Mouse (Mus musculus) myocyte (in vitro differentiated cells): ENCODE data around the gene Ulk4. TPM values are rescaled to one million over a fixed set of nuclear protein-coding genes. Genes with fewer than 3 reads are reported as not detected.

Source experiments
- H3K27me3 ChIP-seq: one replicate; pipeline ENCODE4 v1.6.1; 2011; ENCODE audit not compliant: control insufficient read depth, insufficient read depth, insufficient read length
- H3K36me3 ChIP-seq: one replicate; pipeline ENCODE4 v1.6.1; 2011; ENCODE audit not compliant: control insufficient read depth, insufficient read depth
- H3K4me2 ChIP-seq: one replicate; pipeline ENCODE4 v1.6.1; 2011; ENCODE audit warnings: low read depth, control low read depth
- H3K4me3 ChIP-seq: one replicate; pipeline ENCODE4 v1.5.1; 2011; ENCODE audit warnings: mild to moderate bottlenecking, control low read depth, moderate library complexity
- H3K79me2 ChIP-seq: one replicate; pipeline ENCODE4 v1.6.1; 2011; ENCODE audit not compliant: control insufficient read depth, insufficient read depth
- H3ac ChIP-seq: one replicate; pipeline ENCODE4 v1.6.1; 2011; ENCODE audit not compliant: control insufficient read depth, insufficient read length
- CEBPB ChIP-seq: IDR thresholded peaks from 2 replicates; pipeline ENCODE4 v1.6.1; 2011; ENCODE audit warnings: mild to moderate bottlenecking, moderate library complexity; ENCODE audit not compliant: poor library complexity, insufficient read depth, severe bottlenecking
- E2F4 ChIP-seq: IDR thresholded peaks from one replicate; pipeline ENCODE4 v1.6.1; 2011; ENCODE audit warnings: mild to moderate bottlenecking, control low read depth, moderate library complexity; ENCODE audit not compliant: insufficient read depth
- MAX ChIP-seq: IDR thresholded peaks from one replicate; pipeline ENCODE4 v1.6.1; 2011; ENCODE audit warnings: low read depth, mild to moderate bottlenecking, control low read depth
- MYOD1 ChIP-seq, 3 experiments: IDR thresholded peaks; one replicate each; pipeline ENCODE4 v1.6.1; 2011; ENCODE audit warnings: control low read depth in 2 of 3, low read depth in 2 of 3, mild to moderate bottlenecking in 2 of 3, moderate library complexity in 1 of 3; ENCODE audit not compliant: insufficient read length in 2 of 3, control insufficient read depth in 1 of 3
- MYOG ChIP-seq, 3 experiments: IDR thresholded peaks; one replicate each; pipeline ENCODE4 v1.6.1; 2011; ENCODE audit warnings: control low read depth in 2 of 3, low read depth in 2 of 3, mild to moderate bottlenecking in 2 of 3; ENCODE audit not compliant: insufficient read length in 2 of 3, control insufficient read depth in 1 of 3, insufficient read depth in 1 of 3
- POLR2A ChIP-seq: IDR thresholded peaks from one replicate; pipeline ENCODE4 v1.6.1; 2011; ENCODE audit warnings: low read depth, mild to moderate bottlenecking, control low read depth, moderate library complexity; ENCODE audit not compliant: insufficient read length
- POLR2AphosphoS2 ChIP-seq: IDR thresholded peaks from one replicate; pipeline ENCODE4 v1.6.1; 2011; ENCODE audit warnings: low read depth, control low read depth; ENCODE audit not compliant: insufficient read length
- REST ChIP-seq: IDR thresholded peaks from one replicate; pipeline ENCODE4 v1.6.1; 2011; ENCODE audit warnings: mild to moderate bottlenecking, control low read depth, moderate library complexity; ENCODE audit not compliant: insufficient read depth, insufficient read length
- SRF ChIP-seq: IDR thresholded peaks from one replicate; pipeline ENCODE4 v1.6.1; 2011; ENCODE audit warnings: low read depth; ENCODE audit not compliant: control insufficient read depth, insufficient read length
- TCF12 ChIP-seq: IDR thresholded peaks from one replicate; pipeline ENCODE4 v1.6.1; 2011; ENCODE audit warnings: mild to moderate bottlenecking, control low read depth; ENCODE audit not compliant: poor library complexity, insufficient read depth, severe bottlenecking
- TCF3 ChIP-seq: IDR thresholded peaks from one replicate; pipeline ENCODE4 v1.6.1; 2011; ENCODE audit warnings: low read depth, control low read depth; ENCODE audit not compliant: insufficient read length
- USF1 ChIP-seq: IDR thresholded peaks from one replicate; pipeline ENCODE4 v1.6.1; 2011; ENCODE audit warnings: low read depth, mild to moderate bottlenecking, control low read depth, moderate library complexity
- polyA plus RNA-seq: library from polyadenylated mRNA; unstranded; fragments of >200 nt; fragmentation: generic; extraction: Trizol; gene quantifications from one replicate; pipeline ENCODE4 v1.2.1, GENCODE M21; 2012; ENCODE audit warnings: missing spikeins

Ulk4 gene
- polyA plus RNA-seq, 1 experiment = 0.85 TPM

GRCm38 (mm10) chr9:120965007-120965406, 312.0 kb downstream of the Ulk4 start:
- Histone ChIP-seq H3K36me3 (peaks cover 52% of the 10 kb centered on the region), H3K4me2 (no peak overlapping the region), H3ac (no peak overlapping the region), H3K79me2 (peaks cover 22% of the 10 kb centered on the region), H3K27me3 (no peaks in the 10 kb centered on the region), H3K4me3 (no peak overlapping the region)
- TF ChIP-seq TCF12 = no peak
- no peak for TF ChIP-seq MYOG (IDR thresholded peaks at IDR 0.05; ENCODE audit: control insufficient read depth in 1 of 3, insufficient read depth in 1 of 3, insufficient read length in 2 of 3, low read depth in 2 of 3)
- no peak for TF ChIP-seq MYOD1 (IDR thresholded peaks at IDR 0.05; ENCODE audit: control insufficient read depth in 1 of 3, insufficient read length in 2 of 3, low read depth in 2 of 3)
- no peak for TF ChIP-seq CEBPB
- no peak for TF ChIP-seq MAX
- no peak for TF ChIP-seq USF1
- TF ChIP-seq POLR2AphosphoS2 = no peak
- TF ChIP-seq POLR2A = no peak
- TF ChIP-seq E2F4 = no peak
- no peak for TF ChIP-seq SRF
- TF ChIP-seq REST = no peak
- no peak for TF ChIP-seq TCF3

- Histone ChIP-seq H3K79me2 (peaks cover 30% of the 10 kb centered on the region), H3K36me3 (peaks cover 60% of the 10 kb centered on the region), H3K4me3 (no peak overlapping the region), H3ac (no peak overlapping the region), H3K4me2 (no peak overlapping the region), H3K27me3 (no peaks in the 10 kb centered on the region)
- TF ChIP-seq E2F4 = no peak
- TF ChIP-seq TCF3 = no peak
- no peak for TF ChIP-seq CEBPB
These were observed 312.8 kb downstream of the Ulk4 start for GRCm38 (mm10) chr9:120964224-120964623.

GRCm38 (mm10) chr9:120963720-120964119, 313.3 kb downstream of the Ulk4 start:
- Histone ChIP-seq H3K79me2 (peaks cover 35% of the 10 kb centered on the region), H3K36me3 (peaks cover 65% of the 10 kb centered on the region), H3ac (no peak overlapping the region), H3K27me3 (no peaks in the 10 kb centered on the region), H3K4me3 (no peak overlapping the region), H3K4me2 (no peak overlapping the region)
- TF ChIP-seq CEBPB (no peak), POLR2AphosphoS2 (peak; percentile 8), USF1 (no peak), TCF12 (no peak)

- no peak for TF ChIP-seq SRF
- TF ChIP-seq TCF12 = no peak
- peak; percentile 45 for TF ChIP-seq POLR2AphosphoS2
- no peak for TF ChIP-seq CEBPB
- TF ChIP-seq REST = no peak
- TF ChIP-seq MYOD1 (IDR thresholded peaks at IDR 0.05; ENCODE audit: control insufficient read depth in 1 of 3, insufficient read length in 2 of 3, low read depth in 2 of 3) = no peak
- TF ChIP-seq POLR2A = peak; percentile 14
- TF ChIP-seq TCF3 = no peak
- no peak for TF ChIP-seq MAX
- TF ChIP-seq E2F4 = no peak
- no peak for TF ChIP-seq MYOG (IDR thresholded peaks at IDR 0.05; ENCODE audit: control insufficient read depth in 1 of 3, insufficient read depth in 1 of 3, insufficient read length in 2 of 3, low read depth in 2 of 3)
- TF ChIP-seq USF1 = no peak
- Histone ChIP-seq H3K4me2 (no peak overlapping the region), H3ac (no peak overlapping the region), H3K4me3 (no peak overlapping the region), H3K79me2 (peaks cover 38% of the 10 kb centered on the region), H3K36me3 (peaks cover 66% of the 10 kb centered on the region), H3K27me3 (no peaks in the 10 kb centered on the region)
These were observed 313.9 kb downstream of the Ulk4 start for GRCm38 (mm10) chr9:120963104-120963503.

GRCm38 (mm10) chr9:120961969-120962700, 314.9 kb downstream of the Ulk4 start:
- H3K4me2 ChIP-seq = peak overlapping the region; percentile 6
- H3K36me3 ChIP-seq = peaks cover 58% of the 10 kb centered on the region
- no peak overlapping the region for H3ac ChIP-seq
- TF ChIP-seq MAX (no peak), TCF3 (no peak), POLR2AphosphoS2 (no peak), MYOD1 (IDR thresholded peaks at IDR 0.05; ENCODE audit: control insufficient read depth in 1 of 3, insufficient read length in 2 of 3, low read depth in 2 of 3) (no peak), TCF12 (no peak), USF1 (no peak), CEBPB (no peak), POLR2A (no peak), SRF (no peak), E2F4 (no peak), MYOG (IDR thresholded peaks at IDR 0.05; ENCODE audit: control insufficient read depth in 1 of 3, insufficient read depth in 1 of 3, insufficient read length in 2 of 3, low read depth in 2 of 3) (no peak), REST (no peak)
- H3K79me2 ChIP-seq = peaks cover 38% of the 10 kb centered on the region
- no peaks in the 10 kb centered on the region for H3K27me3 ChIP-seq
- no peak overlapping the region for H3K4me3 ChIP-seq
